Mouse (Mus musculus): ENCODE measurements around the gene Bicdl2. TPM values are rescaled to one million over a fixed set of nuclear protein-coding genes. Genes with fewer than 3 reads are reported as not detected.
A peak's percentile ranks its signal among the peaks of the same experiment; 100 is the strongest.

Bicdl2 gene
- total and polyA plus RNA-seq, 3 experiments: 0.08 to 0.17 TPM; not detected in 1

- TF ChIP-seq ETS1 (IDR thresholded peaks at IDR 0.05; ENCODE audit: low read depth, low read length): no peak
- TF ChIP-seq TBP (IDR thresholded peaks at IDR 0.05; ENCODE audit: low read depth, low read length): 0 out of 2 replicates have a peak, but pooled peaks have one; percentile 38
These were observed 39.8 kb downstream of the Bicdl2 start (continued) for GRCm38 (mm10) chr17:23700079-23700478.

DNA sequence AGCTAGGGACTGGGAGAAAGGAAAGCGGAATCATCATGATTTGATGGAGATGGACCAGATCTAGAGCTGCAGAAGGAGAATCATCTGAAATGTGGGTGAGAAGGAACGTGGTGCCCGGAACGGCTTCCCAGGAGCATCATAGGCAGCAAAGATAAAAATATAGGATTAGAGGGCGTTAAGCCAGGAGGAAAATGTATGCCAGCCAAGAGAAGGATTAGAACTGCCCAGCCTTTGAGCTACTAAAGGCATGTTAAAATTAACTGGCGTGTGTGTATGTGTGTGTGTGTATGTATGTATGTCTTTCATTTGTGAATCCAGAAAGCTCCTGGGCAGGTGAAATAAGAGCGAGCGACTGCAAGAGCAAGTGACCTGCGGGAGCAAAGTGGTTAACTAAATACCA is 43.0 kb downstream of the Bicdl2 start:
- no peaks in the 10 kb centered on the region; the same call in 1 of the 2 replicates for H3K79me2 ChIP-seq (ENCODE audit: control insufficient read depth, insufficient read depth, low read length, poor library complexity)
- H3K4me3 ChIP-seq (ENCODE audit: control insufficient read depth in 1 of 2, insufficient read depth in 1 of 2, low read depth in 2 of 2, low read length in 2 of 2): no peak overlapping the region
- H3K27ac ChIP-seq (ENCODE audit: control insufficient read depth, low read depth, low read length): no peak overlapping the region
- peaks cover 2% of the 10 kb centered on the region in 2 experiments; a peak in 1 of 4 replicates for H3K27me3 ChIP-seq (ENCODE audit: control insufficient read depth in 1 of 2, insufficient read depth in 2 of 2, low read length in 2 of 2)
- no peaks in the 10 kb centered on the region for H3K4me1 ChIP-seq (ENCODE audit: control insufficient read depth in 1 of 2, insufficient read depth in 2 of 2, low read length in 2 of 2)
- TF ChIP-seq MAX (IDR thresholded peaks at IDR 0.05; ENCODE audit: low read length) (no peak), MAFK (IDR thresholded peaks at IDR 0.05; ENCODE audit: borderline replicate concordance, low read depth, low read length) (no peak), SIN3A (IDR thresholded peaks at IDR 0.05; ENCODE audit: low read length) (no peak), E2F4 (IDR thresholded peaks at IDR 0.05; ENCODE audit: borderline replicate concordance, low read depth, low read length) (no peak), GABPA (IDR thresholded peaks at IDR 0.05; ENCODE audit: low read depth, low read length) (no peak), JUND (IDR thresholded peaks at IDR 0.05; ENCODE audit: low read depth, low read length) (no peak), USF2 (IDR thresholded peaks at IDR 0.05; ENCODE audit: borderline replicate concordance in 1 of 2, insufficient read depth in 1 of 2, low read depth in 1 of 2, low read length in 2 of 2) (no peak), TCF12 (IDR thresholded peaks at IDR 0.05; ENCODE audit: low read depth, low read length) (no peak), GATA1 (IDR thresholded peaks at IDR 0.05; ENCODE audit: low read depth, low read length) (no peak)
- no peak overlapping the region for H3K9ac ChIP-seq (ENCODE audit: control insufficient read depth, low read depth, low read length, poor library complexity, severe bottlenecking)
- no peaks in the 10 kb centered on the region for H3K9me3 ChIP-seq (replicated peaks; ENCODE audit: insufficient read depth, low read length)
- no peak for DNase-seq (ENCODE audit: low read depth, low spot score)
- peaks cover 0 to 2% of the 10 kb centered on the region in 2 experiments; a peak in 1 of 4 replicates for H3K36me3 ChIP-seq (ENCODE audit: control insufficient read depth in 1 of 2, insufficient read depth in 2 of 2, low read length in 2 of 2)

- no peak for TF ChIP-seq JUND (IDR thresholded peaks at IDR 0.05; ENCODE audit: low read depth, low read length)
- TF ChIP-seq CHD2 (IDR thresholded peaks at IDR 0.05; ENCODE audit: low read length): no peak
- no peaks in the 10 kb centered on the region for H3K36me3 ChIP-seq (ENCODE audit: control insufficient read depth in 1 of 2, insufficient read depth in 2 of 2, low read length in 2 of 2)
- H3K4me1 ChIP-seq (ENCODE audit: control insufficient read depth in 1 of 2, insufficient read depth in 2 of 2, low read length in 2 of 2): no peaks in the 10 kb centered on the region
- peaks cover 4 to 5% of the 10 kb centered on the region in 2 experiments; a peak in 3 of 4 replicates for H3K27me3 ChIP-seq (ENCODE audit: control insufficient read depth in 1 of 2, insufficient read depth in 2 of 2, low read length in 2 of 2)
- no peak for DNase-seq (ENCODE audit: low read depth, low spot score)
- no peaks in the 10 kb centered on the region for H3K9me3 ChIP-seq (replicated peaks; ENCODE audit: insufficient read depth, low read length)
- H3K27ac ChIP-seq (ENCODE audit: control insufficient read depth, low read depth, low read length): no peak overlapping the region
- no peaks in the 10 kb centered on the region; the same call in 1 of the 2 replicates for H3K79me2 ChIP-seq (ENCODE audit: control insufficient read depth, insufficient read depth, low read length, poor library complexity)
- H3K9ac ChIP-seq (ENCODE audit: control insufficient read depth, low read depth, low read length, poor library complexity, severe bottlenecking): no peak overlapping the region
- H3K4me3 ChIP-seq (ENCODE audit: control insufficient read depth in 1 of 2, insufficient read depth in 1 of 2, low read depth in 2 of 2, low read length in 2 of 2): no peak overlapping the region
These were observed 44.4 kb downstream of the Bicdl2 start for GRCm38 (mm10) chr17:23704741-23705140.

- no peak for TF ChIP-seq EP300 (IDR thresholded peaks at IDR 0.05; ENCODE audit: low read depth in 1 of 2, low read length in 2 of 2)
- TF ChIP-seq ZC3H11A (IDR thresholded peaks at IDR 0.05; ENCODE audit: low read depth, low read length): no peak
- TF ChIP-seq ELF1 (IDR thresholded peaks at IDR 0.05; ENCODE audit: low read depth, low read length): no peak
- TF ChIP-seq NELFE (IDR thresholded peaks at IDR 0.05; ENCODE audit: low read depth, low read length): no peak
- TF ChIP-seq E2F4 (IDR thresholded peaks at IDR 0.05; ENCODE audit: borderline replicate concordance, low read depth, low read length): no peak
- TF ChIP-seq SIN3A (IDR thresholded peaks at IDR 0.05; ENCODE audit: low read length): no peak
- TF ChIP-seq HCFC1 (IDR thresholded peaks at IDR 0.05; ENCODE audit: low read depth, low read length): no peak
- no peak for TF ChIP-seq SMC3 (IDR thresholded peaks at IDR 0.05; ENCODE audit: low read depth, low read length)
- no peak for TF ChIP-seq TBP (IDR thresholded peaks at IDR 0.05; ENCODE audit: low read depth, low read length)
- no peak for TF ChIP-seq MXI1 (IDR thresholded peaks at IDR 0.05; ENCODE audit: low read depth, low read length)
- TF ChIP-seq ZNF384 (IDR thresholded peaks at IDR 0.05; ENCODE audit: low read depth, low read length): no peak
- TF ChIP-seq POLR2AphosphoS5 (IDR thresholded peaks at IDR 0.05; ENCODE audit: borderline replicate concordance, low read depth, low read length): no peak
- TF ChIP-seq USF2 (IDR thresholded peaks at IDR 0.05; ENCODE audit: borderline replicate concordance in 1 of 2, insufficient read depth in 1 of 2, low read depth in 1 of 2, low read length in 2 of 2): no peak
- Histone ChIP-seq H3K4me3 (ENCODE audit: control insufficient read depth in 1 of 2, insufficient read depth in 1 of 2, low read depth in 2 of 2, low read length in 2 of 2) (no peak overlapping the region), H3K27ac (ENCODE audit: control insufficient read depth, low read depth, low read length) (no peak overlapping the region), H3K27me3 (ENCODE audit: control insufficient read depth in 1 of 2, insufficient read depth in 2 of 2, low read length in 2 of 2) (peaks cover 7 to 10% of the 10 kb centered on the region in 2 experiments), H3K9me3 (replicated peaks; ENCODE audit: insufficient read depth, low read length) (no peaks in the 10 kb centered on the region), H3K9ac (ENCODE audit: control insufficient read depth, low read depth, low read length, poor library complexity, severe bottlenecking) (no peak overlapping the region), H3K36me3 (ENCODE audit: control insufficient read depth in 1 of 2, insufficient read depth in 2 of 2, low read length in 2 of 2) (no peaks in the 10 kb centered on the region), H3K79me2 (ENCODE audit: control insufficient read depth, insufficient read depth, low read length, poor library complexity) (no peaks in the 10 kb centered on the region), H3K4me1 (ENCODE audit: control insufficient read depth in 1 of 2, insufficient read depth in 2 of 2, low read length in 2 of 2) (no peaks in the 10 kb centered on the region)
- DNase-seq (ENCODE audit: low read depth, low spot score): no peak
These were observed 45.3 kb downstream of the Bicdl2 start for GRCm38 (mm10) chr17:23705525-23706104.
